Comparison of ENCODE assay signal across 17 mouse cellular contexts in genomic region chr3:50116266-50116665, GRCm38 (mm10).
A peak's percentile ranks its signal among the peaks of the same experiment; 100 is the strongest.
DNase-seq lines count a peak whose midpoint lies in the region; ATAC-seq and TF ChIP-seq lines count a peak whose summit lies in the region.
"Had no signal": no experiment of that assay in that cellular context is flagged by ENCODE, and none has a peak within 500 bp of the region (broad histone marks: within the 10 kb centered on the region; RNA-seq: fewer than 3 reads in every experiment).

No protein-coding gene starts in this region.

- H3K4me2 ChIP-seq in hindbrain, postnatal 0 days (ENCODE audit: low read depth, low read length), result no peak overlapping the region
- H3K4me2 ChIP-seq in hindbrain, embryonic 16.5 days (ENCODE audit: low read length), result no peak overlapping the region
- H3K4me2 ChIP-seq: heart, embryonic 15.5 days had no signal

- no peaks in the 10 kb centered on the region for H3K9me3 ChIP-seq in hindbrain, postnatal 0 days (ENCODE audit: low read length)
- H3K9me3 ChIP-seq in hindbrain, embryonic 16.5 days (ENCODE audit: control insufficient read depth, low read length), result no peaks in the 10 kb centered on the region
- H3K9me3 ChIP-seq: forebrain, embryonic 10.5 days; heart, embryonic 15.5 days; limb, embryonic 10.5 days had no signal

- ATAC-seq in hindbrain, postnatal 0 days, result no peak
- no peak for ATAC-seq in hindbrain, embryonic 16.5 days
- ATAC-seq: liver, postnatal 0 days had no signal

- 23% methylated on average over 1 of the region's 1 CpGs for WGBS in hindbrain, postnatal 0 days
- 45% methylated on average over 1 of the region's 1 CpGs for WGBS in hindbrain, embryonic 16.5 days

- TF ChIP-seq CTCF in hindbrain, postnatal 0 days (IDR thresholded peaks at IDR 0.05; ENCODE audit: low read depth), result no peak
- TF ChIP-seq CTCF in layer of hippocampus, adult 2 months (conservative IDR thresholded peaks at IDR 0.05), result no peak

- H3K36me3 ChIP-seq in hindbrain, postnatal 0 days (ENCODE audit: insufficient read depth, low read length), result no peaks in the 10 kb centered on the region
- no peaks in the 10 kb centered on the region for H3K36me3 ChIP-seq in hindbrain, embryonic 16.5 days (ENCODE audit: control insufficient read depth, insufficient read depth, low read length)
- H3K36me3 ChIP-seq: forebrain, embryonic 10.5 days; heart, embryonic 15.5 days; limb, embryonic 10.5 days had no signal

- H3K9ac ChIP-seq in hindbrain, postnatal 0 days (replicated peaks; ENCODE audit: low read length), result no peak overlapping the region
- H3K9ac ChIP-seq in hindbrain, embryonic 16.5 days (ENCODE audit: low read depth, low read length), result no peak overlapping the region
- H3K9ac ChIP-seq: heart, embryonic 15.5 days; liver, postnatal 0 days had no signal

- H3K27me3 ChIP-seq in hindbrain, postnatal 0 days (ENCODE audit: insufficient read depth, low read length), result no peaks in the 10 kb centered on the region
- no peaks in the 10 kb centered on the region for H3K27me3 ChIP-seq in hindbrain, embryonic 16.5 days (replicated peaks; ENCODE audit: control insufficient read depth, insufficient read depth, low read length)
- H3K27me3 ChIP-seq: heart, embryonic 15.5 days had no signal

- DNase-seq in hindbrain, postnatal 0 days (ENCODE audit: low spot score), result peak; percentile 59
- peak; percentile 12 to 46 for DNase-seq in layer of hippocampus, adult 2 months (ENCODE audit: low spot score in 2 of 2)
- DNase-seq in layer of hippocampus, postnatal 25 days (ENCODE audit: extremely low spot score in 1 of 2, low spot score in 1 of 2), result no peak
- DNase-seq in Muller cell, postnatal 12 days (ENCODE audit: inconsistent ontology term), result peak; percentile 53
- peak; percentile 22 for DNase-seq in brain, adult 2 months (ENCODE audit: low read depth, low spot score)
- DNase-seq in urinary bladder, adult 2 months (ENCODE audit: low spot score), result no peak
- DNase-seq: adrenal gland, adult 2 months; gastrocnemius, postnatal 14 days; heart, postnatal 4 days; kidney, adult 8-10 months; liver, postnatal 0 days; lung, postnatal 4 days; thymus, postnatal 14 days had no signal

- H3K27ac ChIP-seq in hindbrain, postnatal 0 days, result no peak overlapping the region
- H3K27ac ChIP-seq in hindbrain, embryonic 16.5 days (ENCODE audit: low read depth, low read length), result no peak overlapping the region
- no peak overlapping the region for H3K27ac ChIP-seq in layer of hippocampus, adult 2 months
- H3K27ac ChIP-seq: forebrain, embryonic 10.5 days; heart, embryonic 15.5 days; limb, embryonic 10.5 days had no signal

- no peak overlapping the region for H3K4me3 ChIP-seq in hindbrain, postnatal 0 days (ENCODE audit: low read length)
- no peak overlapping the region for H3K4me3 ChIP-seq in hindbrain, embryonic 16.5 days (ENCODE audit: low read length)
- H3K4me3 ChIP-seq in layer of hippocampus, adult 2 months, result no peak overlapping the region
- H3K4me3 ChIP-seq: forebrain, embryonic 10.5 days; heart, embryonic 15.5 days; limb, embryonic 10.5 days had no signal

- no peaks in the 10 kb centered on the region for H3K4me1 ChIP-seq in hindbrain, postnatal 0 days (ENCODE audit: insufficient read depth, low read length)
- no peaks in the 10 kb centered on the region for H3K4me1 ChIP-seq in hindbrain, embryonic 16.5 days (ENCODE audit: control insufficient read depth, insufficient read depth, low read depth, low read length)
- H3K4me1 ChIP-seq: forebrain, embryonic 10.5 days; heart, embryonic 15.5 days; limb, embryonic 10.5 days had no signal

Comparison
In these comparisons a context has a peak if more than half of its experiments do, and no peak if none do; other contexts are left out.
1. DNase-seq: peak in hindbrain, postnatal 0 days (single experiment), layer of hippocampus, adult 2 months (2 of 2), Muller cell, postnatal 12 days (single experiment) and brain, adult 2 months (single experiment); none in layer of hippocampus, postnatal 25 days (0 of 2) and urinary bladder, adult 2 months (single experiment).